Mouse (Mus musculus) MEL (cell line): ENCODE results near the gene Tuba1a. TPM values are rescaled to one million over a fixed set of nuclear protein-coding genes. Genes with fewer than 3 reads are reported as not detected.

Source experiments
- DNase-seq: peaks from one replicate; pipeline ENCODE4 v3.0.0; 2011; ENCODE audit warnings: low read depth, low spot score
- H3K27ac ChIP-seq: 2 replicates; pipeline ENCODE4 v1.5.1; 2012; ENCODE audit warnings: low read depth, mild to moderate bottlenecking, control low read depth, low read length, moderate library complexity; ENCODE audit not compliant: control insufficient read depth
- H3K27me3 ChIP-seq, 2 experiments: fragments of 150-350 bp in 1 of 2; sonication (generic) in 1 of 2; 2 replicates each; pipeline ENCODE4 v1.6.1; 2012; ENCODE audit warnings: low read length in 2 of 2, mild to moderate bottlenecking in 2 of 2, improper control_type of control experiment in 1 of 2, moderate library complexity in 1 of 2; ENCODE audit not compliant: insufficient read depth in 2 of 2, control insufficient read depth in 1 of 2
- H3K36me3 ChIP-seq, 2 experiments: 2 replicates each; pipeline ENCODE4 v1.6.1; 2012 to 2014; ENCODE audit warnings: low read length in 2 of 2, improper control_type of control experiment in 1 of 2, inconsistent platforms in 1 of 2, mild to moderate bottlenecking in 1 of 2; ENCODE audit not compliant: insufficient read depth in 2 of 2, control insufficient read depth in 1 of 2
- H3K4me1 ChIP-seq, 2 experiments: fragments of 150-350 bp in 1 of 2; sonication (generic) in 1 of 2; 2 replicates each; pipeline ENCODE4 v1.6.1; 2012; ENCODE audit warnings: low read length in 2 of 2, improper control_type of control experiment in 1 of 2, mild to moderate bottlenecking in 1 of 2; ENCODE audit not compliant: insufficient read depth in 2 of 2, control insufficient read depth in 1 of 2
- H3K4me3 ChIP-seq, 2 experiments: fragments of 150-350 bp in 1 of 2; sonication (generic) in 1 of 2; 2 replicates each; pipeline ENCODE4 v1.5.1; 2012; ENCODE audit warnings: low read depth in 2 of 2, low read length in 2 of 2, mild to moderate bottlenecking in 2 of 2, moderate library complexity in 2 of 2, control low read depth in 1 of 2, improper control_type of control experiment in 1 of 2; ENCODE audit not compliant: control insufficient read depth in 1 of 2, insufficient read depth in 1 of 2
- H3K79me2 ChIP-seq: 2 replicates; pipeline ENCODE4 v1.6.1; 2012; ENCODE audit warnings: mild to moderate bottlenecking, low read length, moderate library complexity; ENCODE audit not compliant: control insufficient read depth, poor library complexity, insufficient read depth
- H3K9ac ChIP-seq: 2 replicates; pipeline ENCODE4 v1.6.1; 2012; ENCODE audit warnings: low read depth, mild to moderate bottlenecking, control low read depth, low read length, moderate library complexity; ENCODE audit not compliant: control insufficient read depth, poor library complexity, severe bottlenecking
- H3K9me3 ChIP-seq: fragments of 150-350 bp; sonication (generic); replicated peaks from 2 replicates; pipeline ENCODE4 v1.6.1; 2012; ENCODE audit warnings: mild to moderate bottlenecking, low read length, improper control_type of control experiment, moderate library complexity; ENCODE audit not compliant: insufficient read depth
- BHLHE40 ChIP-seq: IDR thresholded peaks from 2 replicates; pipeline ENCODE4 v1.6.1; 2012; ENCODE audit warnings: low read depth, mild to moderate bottlenecking, inconsistent platforms, low read length, improper control_type of control experiment, borderline replicate concordance
- CHD1 ChIP-seq: IDR thresholded peaks from 2 replicates; pipeline ENCODE4 v1.6.1; 2012; ENCODE audit warnings: low read depth, mild to moderate bottlenecking, inconsistent platforms, low read length, improper control_type of control experiment
- CHD2 ChIP-seq: IDR thresholded peaks from 2 replicates; pipeline ENCODE4 v1.6.1; 2011; ENCODE audit warnings: low read length, improper control_type of control experiment
- CTCF ChIP-seq, 3 experiments: IDR thresholded peaks in 2 of 3; conservative IDR thresholded peaks in 1 of 3; 2 replicates each; pipeline ENCODE4 v1.5.1; 2011 to 2012; ENCODE audit warnings: low read length in 3 of 3, low read depth in 2 of 3, mild to moderate bottlenecking in 2 of 3, improper control_type of control experiment in 1 of 3, inconsistent platforms in 1 of 3, mixed read lengths in 1 of 3, moderate library complexity in 1 of 3; ENCODE audit not compliant: control insufficient read depth in 1 of 3, insufficient read depth in 1 of 3, poor library complexity in 1 of 3, severe bottlenecking in 1 of 3
- E2F4 ChIP-seq: IDR thresholded peaks from 2 replicates; pipeline ENCODE4 v1.6.1; 2011; ENCODE audit warnings: low read depth, low read length, improper control_type of control experiment, borderline replicate concordance
- ELF1 ChIP-seq: IDR thresholded peaks from 2 replicates; pipeline ENCODE4 v1.6.1; 2014; ENCODE audit warnings: low read depth, mild to moderate bottlenecking, inconsistent platforms, low read length, improper control_type of control experiment, moderate library complexity
- EP300 ChIP-seq, 2 experiments: IDR thresholded peaks; 2 replicates each; pipeline ENCODE4 v1.6.1; 2011; ENCODE audit warnings: improper control_type of control experiment in 2 of 2, low read length in 2 of 2, low read depth in 1 of 2, mild to moderate bottlenecking in 1 of 2
- GABPA ChIP-seq: IDR thresholded peaks from 2 replicates; pipeline ENCODE4 v1.6.1; 2012; ENCODE audit warnings: low read depth, mild to moderate bottlenecking, inconsistent platforms, low read length, improper control_type of control experiment, moderate library complexity
- GATA1 ChIP-seq: IDR thresholded peaks from 2 replicates; pipeline ENCODE4 v1.6.1; 2011; ENCODE audit warnings: low read depth, low read length, improper control_type of control experiment
- HCFC1 ChIP-seq: IDR thresholded peaks from 2 replicates; pipeline ENCODE4 v1.6.1; 2012; ENCODE audit warnings: low read depth, mild to moderate bottlenecking, inconsistent platforms, low read length, improper control_type of control experiment, moderate library complexity
- KAT2A ChIP-seq: conservative IDR thresholded peaks from 2 replicates; pipeline ENCODE4 v1.6.1; 2012; ENCODE audit warnings: low read depth, low read length, improper control_type of control experiment, inconsistent platforms
- MAFK ChIP-seq: IDR thresholded peaks from 2 replicates; pipeline ENCODE4 v1.6.1; 2011; ENCODE audit warnings: low read depth, mild to moderate bottlenecking, low read length, improper control_type of control experiment, borderline replicate concordance
- MAX ChIP-seq: IDR thresholded peaks from 2 replicates; pipeline ENCODE4 v1.6.1; 2011; ENCODE audit warnings: low read length, improper control_type of control experiment
- MAZ ChIP-seq: IDR thresholded peaks from 2 replicates; pipeline ENCODE4 v1.6.1; 2012; ENCODE audit warnings: low read depth, mild to moderate bottlenecking, inconsistent platforms, low read length, improper control_type of control experiment
- MEF2A ChIP-seq: IDR thresholded peaks from 2 replicates; pipeline ENCODE4 v1.6.1; 2014; ENCODE audit warnings: low read depth, mild to moderate bottlenecking, inconsistent platforms, low read length, improper control_type of control experiment; ENCODE audit not compliant: poor library complexity, insufficient replicate concordance, severe bottlenecking; ENCODE audit errors: extremely low read depth
- NRF1 ChIP-seq: IDR thresholded peaks from 2 replicates; pipeline ENCODE4 v1.6.1; 2014; ENCODE audit warnings: low read depth, mild to moderate bottlenecking, inconsistent platforms, low read length, improper control_type of control experiment, moderate library complexity; ENCODE audit not compliant: poor library complexity, insufficient read depth, severe bottlenecking
- POLR2AphosphoS5 ChIP-seq: IDR thresholded peaks from 2 replicates; pipeline ENCODE4 v1.6.1; 2012; ENCODE audit warnings: low read depth, borderline replicate concordance, mild to moderate bottlenecking, inconsistent platforms, low read length, moderate library complexity, mixed read lengths
- RAD21 ChIP-seq: IDR thresholded peaks from 2 replicates; pipeline ENCODE4 v1.6.1; 2011; ENCODE audit warnings: mild to moderate bottlenecking, low read depth, low read length, improper control_type of control experiment
- SIN3A ChIP-seq: IDR thresholded peaks from 2 replicates; pipeline ENCODE4 v1.6.1; 2012; ENCODE audit warnings: low read length, improper control_type of control experiment, inconsistent platforms
- TBP ChIP-seq: IDR thresholded peaks from 2 replicates; pipeline ENCODE4 v1.8.0; 2011; ENCODE audit warnings: low read depth, low read length, improper control_type of control experiment
- TCF12 ChIP-seq: IDR thresholded peaks from 2 replicates; pipeline ENCODE4 v1.6.1; 2014; ENCODE audit warnings: low read depth, mild to moderate bottlenecking, inconsistent platforms, low read length, improper control_type of control experiment, moderate library complexity
- USF1 ChIP-seq: IDR thresholded peaks from 2 replicates; pipeline ENCODE4 v1.6.1; 2014; ENCODE audit warnings: low read depth, mild to moderate bottlenecking, inconsistent platforms, low read length, improper control_type of control experiment, moderate library complexity
- ZC3H11A ChIP-seq: IDR thresholded peaks from 2 replicates; pipeline ENCODE4 v1.6.1; 2012; ENCODE audit warnings: low read depth, mild to moderate bottlenecking, inconsistent platforms, low read length, improper control_type of control experiment
- ZKSCAN1 ChIP-seq: IDR thresholded peaks from 2 replicates; pipeline ENCODE4 v1.6.1; 2012; ENCODE audit warnings: low read depth, mild to moderate bottlenecking, inconsistent platforms, low read length, improper control_type of control experiment, moderate library complexity
- ZMIZ1 ChIP-seq: IDR thresholded peaks from 2 replicates; pipeline ENCODE4 v1.6.1; 2012; ENCODE audit warnings: low read depth, mild to moderate bottlenecking, inconsistent platforms, low read length, improper control_type of control experiment, moderate library complexity
- ZNF384 ChIP-seq: IDR thresholded peaks from 2 replicates; pipeline ENCODE4 v1.6.1; 2012; ENCODE audit warnings: low read depth, mild to moderate bottlenecking, inconsistent platforms, low read length, improper control_type of control experiment
- polyA plus RNA-seq, 2 experiments: library from polyadenylated mRNA; stranded (reverse) in 1 of 2; unstranded in 1 of 2; fragments of >175 nt in 1 of 2; fragments of >200 nt in 1 of 2; gene quantifications; 2 replicates each; pipeline versions ENCODE4 v1.2.1 to v1.2.4; 2012; ENCODE audit warnings: low replicate concordance in 2 of 2, low read depth in 1 of 2; ENCODE audit not compliant: insufficient read length in 2 of 2, insufficient read depth in 1 of 2, missing spikeins in 1 of 2
- total RNA-seq: library from RNA; depleted of rRNA; stranded (reverse); fragments of 300-350 nt; gene quantifications from 2 replicates; pipeline ENCODE4 v1.2.3, GENCODE M21; 2012

Tuba1a gene
- total and polyA plus RNA-seq, 3 experiments = 83.6 to 112 TPM; not detected in 1

DNA sequence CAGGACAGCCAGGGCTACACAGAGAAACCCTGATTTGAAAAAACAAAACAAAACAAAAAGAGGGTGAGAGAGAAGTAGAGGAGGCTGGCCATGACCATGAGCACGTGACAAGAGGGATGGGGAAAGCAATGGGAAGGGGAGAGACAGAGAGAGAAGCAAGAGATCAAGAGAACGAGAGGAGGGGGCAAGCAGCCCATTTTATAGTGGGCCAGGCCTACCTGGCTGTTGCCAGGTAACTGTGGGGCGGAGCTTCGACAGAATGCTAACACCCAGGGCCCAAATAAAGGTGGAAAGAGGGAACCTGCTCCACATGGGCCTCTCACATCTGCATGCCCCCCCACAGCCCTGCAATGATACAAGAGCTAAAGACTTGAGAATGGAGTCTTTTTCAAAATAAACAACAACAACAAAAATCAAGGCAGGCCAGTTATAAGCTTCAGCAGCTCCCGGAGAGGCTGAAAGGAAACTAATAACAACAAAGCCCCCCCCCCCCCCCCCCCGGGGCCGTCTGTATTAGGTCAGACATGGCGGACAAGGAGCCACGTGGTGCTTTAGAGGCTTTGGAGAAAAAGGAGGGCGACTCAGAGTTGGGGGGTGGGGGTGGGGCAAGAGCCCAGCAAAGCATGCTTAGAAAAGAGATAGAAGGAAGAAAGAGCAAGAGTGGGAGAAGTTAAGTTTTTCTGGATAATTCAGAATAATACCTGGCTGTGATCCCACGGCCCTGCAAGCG lies 36.4 kb upstream of the Tuba1a start:
- Histone ChIP-seq H3K27me3 (no peaks in the 10 kb centered on the region), H3K9ac (no peak overlapping the region), H3K4me1 (peaks cover 3 to 13% of the 10 kb centered on the region in 2 experiments), H3K79me2 (peaks cover 6% of the 10 kb centered on the region; the same call in 1 of the 2 replicates), H3K4me3 (no peak overlapping the region), H3K36me3 (peaks cover 0 to 6% of the 10 kb centered on the region in 2 experiments; a peak in 1 of 4 replicates), H3K27ac (no peak overlapping the region), H3K9me3 (no peaks in the 10 kb centered on the region)
- no peak for TF ChIP-seq TCF12
- no peak for TF ChIP-seq SIN3A
- no peak for TF ChIP-seq KAT2A
- no peak for TF ChIP-seq ZKSCAN1
- TF ChIP-seq EP300 (IDR thresholded peaks at IDR 0.05; ENCODE audit: low read depth in 1 of 2, low read length in 2 of 2) = no peak
- TF ChIP-seq HCFC1 = no peak
- no peak for TF ChIP-seq E2F4
- TF ChIP-seq BHLHE40 = no peak
- TF ChIP-seq USF1 = no peak
- no peak for TF ChIP-seq POLR2AphosphoS5
- no peak for TF ChIP-seq NRF1
- TF ChIP-seq MEF2A = no peak
- no peak for TF ChIP-seq MAFK
- no peak for TF ChIP-seq RAD21
- TF ChIP-seq TBP = no peak
- no peak for TF ChIP-seq CHD2
- TF ChIP-seq MAZ = no peak
- TF ChIP-seq ZNF384 = no peak
- no peak for TF ChIP-seq MAX
- DNase-seq = no peak

- Histone ChIP-seq H3K79me2 (peaks cover 6% of the 10 kb centered on the region; the same call in 1 of the 2 replicates), H3K9ac (no peak overlapping the region), H3K4me1 (peaks cover 8 to 9% of the 10 kb centered on the region in 2 experiments), H3K36me3 (peaks cover 0 to 9% of the 10 kb centered on the region in 2 experiments; a peak in 2 of 4 replicates), H3K27ac (no peak overlapping the region), H3K27me3 (no peaks in the 10 kb centered on the region), H3K9me3 (no peaks in the 10 kb centered on the region), H3K4me3 (no peak overlapping the region)
- DNase-seq = no peak
- TF ChIP-seq ZC3H11A (no peak), TCF12 (no peak), GATA1 (no peak), TBP (no peak), EP300 (IDR thresholded peaks at IDR 0.05; ENCODE audit: low read depth in 1 of 2, low read length in 2 of 2) (no peak), CHD2 (no peak), CHD1 (no peak), ZMIZ1 (no peak), ELF1 (no peak), MAFK (no peak), GABPA (no peak), CTCF (IDR thresholded peaks at IDR 0.05 in 2 of 3, conservative IDR thresholded peaks at IDR 0.05 in 1 of 3; ENCODE audit: control insufficient read depth in 1 of 3, insufficient read depth in 1 of 3, low read depth in 2 of 3, low read length in 3 of 3, poor library complexity in 1 of 3, severe bottlenecking in 1 of 3) (no peak), POLR2AphosphoS5 (no peak)
Observed at GRCm38 (mm10) chr15:98988787-98989186, 35.3 kb upstream of the Tuba1a start.
